Mouse (Mus musculus): ENCODE results near the gene Hsp90b1.

Hsp90b1 gene

GRCm38 (mm10) chr10:86670550-86670949, 34.8 kb downstream of the Hsp90b1 start:
- in situ Hi-C loops (cut with MboI, MseI), result loop anchor here (5.0 kb wide), 1 partner anchor 843 kb away; the partner anchor contains the start of gene Pwp1

All from regulatory T cell (primary cell).